Mouse (Mus musculus) cerebellum, postnatal 36 days (tissue): Measurements from ENCODE around the gene Mettl21c.
"Not testable (repeated sequence)": the region's sequence is repeated elsewhere in the genome, so short reads cannot be mapped to it uniquely, and the experiment has no call there.

ENCODE experiments used
- DNase-seq, 2 experiments: peaks; one replicate each; pipeline ENCODE4 v3.0.0; 2021 to 2022; ENCODE audit warnings: mixed read lengths in 2 of 2

Gene Mettl21c

GRCm38 (mm10) chr1:44019934-44020333 is at the start of gene Mettl21c:
Gene Mettl21c, minus strand, starts transcription at chr1:44020034.
- no peak for DNase-seq

GRCm38 (mm10) chr1:44064625-44065024 is 44.8 kb upstream of the Mettl21c start:
- DNase-seq: peak in 1 of 2 experiments; percentile 21

- DNase-seq: no peak
These were observed 43.6 kb upstream of the Mettl21c start for GRCm38 (mm10) chr1:44063439-44063838.

- no peak for DNase-seq
These were observed 42.0 kb upstream of the Mettl21c start, which contains the start of gene Gm8251 for GRCm38 (mm10) chr1:44061836-44062235. Gene Gm8251, minus strand, starts transcription at chr1:44061936.

GRCm38 (mm10) chr1:44057805-44058204 is 38.0 kb upstream of the Mettl21c start:
- DNase-seq: no peak

GRCm38 (mm10) chr1:44046556-44046955 is 26.7 kb upstream of the Mettl21c start:
- no peak for DNase-seq

GRCm38 (mm10) chr1:44045689-44046088 is 25.9 kb upstream of the Mettl21c start:
- not testable (repeated sequence) for DNase-seq

- no peak for DNase-seq
These were observed 22.7 kb upstream of the Mettl21c start for GRCm38 (mm10) chr1:44042555-44042915.

- peak; percentile 37 to 59 for DNase-seq
These were observed 22.1 kb upstream of the Mettl21c start for GRCm38 (mm10) chr1:44041797-44042554.

- no peak for DNase-seq
These were observed 13.1 kb upstream of the Mettl21c start for GRCm38 (mm10) chr1:44032948-44033347.

- DNase-seq: no peak
These were observed 12.4 kb upstream of the Mettl21c start for GRCm38 (mm10) chr1:44032213-44032612.

GRCm38 (mm10) chr1:44027651-44028050 is 7.8 kb upstream of the Mettl21c start:
- DNase-seq: no peak

- DNase-seq: no peak
These were observed 2.8 kb upstream of the Mettl21c start for GRCm38 (mm10) chr1:44022656-44023055.

- no peak for DNase-seq
These were observed 4.3 kb downstream of the Mettl21c start for GRCm38 (mm10) chr1:44015556-44015955.

- DNase-seq: no peak
These were observed 15.3 kb downstream of the Mettl21c start for GRCm38 (mm10) chr1:44004513-44004912.

- no peak for DNase-seq
These were observed 22.8 kb downstream of the Mettl21c start for GRCm38 (mm10) chr1:43996914-43997589.

GRCm38 (mm10) chr1:43971089-43971488 is 48.7 kb downstream of the Mettl21c start:
- DNase-seq: no peak

GRCm38 (mm10) chr1:43969361-43969760 is 50.5 kb downstream of the Mettl21c start:
- no peak for DNase-seq

- DNase-seq: no peak
These were observed 53.1 kb downstream of the Mettl21c start for GRCm38 (mm10) chr1:43966756-43967155.

- no peak for DNase-seq
These were observed 55.5 kb downstream of the Mettl21c start for GRCm38 (mm10) chr1:43964381-43964780.
